Mouse (Mus musculus) spleen, embryonic (tissue): ENCODE results near the gene BC049352.

Experiments used
- CTCF ChIA-PET: fragments of 350-600 bp; sonication (Branson Sonifier 250); formaldehyde crosslinking; loops from one replicate; lab custom pipeline; 2022; lab: Charles Lee

BC049352 gene

GRCm38 (mm10) chr9:45280891-45281290 is 99.1 kb downstream of the BC049352 start:
- CTCF ChIA-PET: no interaction called here

GRCm38 (mm10) chr9:45282466-45282865 is 100.7 kb downstream of the BC049352 start:
- CTCF ChIA-PET: interaction anchor here (0.6 kb wide), 1 partner anchor 297 kb away, joined by 10 read pairs; no protein-coding TSS in a partner anchor

GRCm38 (mm10) chr9:45291481-45292168 is 109.8 kb downstream of the BC049352 start:
- CTCF ChIA-PET: interaction anchor here (0.7 to 1.9 kb wide), 3 partner anchors 22 to 94 kb away, joined by 3 to 4 read pairs (median 3); partner anchors contain the start of gene Il10ra

- CTCF ChIA-PET: interaction anchor here (0.6 to 1.0 kb wide), 4 partner anchors 18 to 74 kb away, joined by 3 to 7 read pairs (median 4); no protein-coding TSS in a partner anchor
These were observed 112.6 kb downstream of the BC049352 start for GRCm38 (mm10) chr9:45294210-45295011.

GRCm38 (mm10) chr9:45299231-45300006 is 117.6 kb downstream of the BC049352 start:
- CTCF ChIA-PET: interaction anchor here (0.6 to 1.3 kb wide), 6 partner anchors 26 to 89 kb away, joined by 3 to 10 read pairs (median 3); no protein-coding TSS in a partner anchor
